Mouse (Mus musculus): Measurements from ENCODE around the gene 9530002B09Rik. TPM values are rescaled to one million over a fixed set of nuclear protein-coding genes. Genes with fewer than 3 reads are reported as not detected.

Gene 9530002B09Rik
- polyA plus RNA-seq (2014; fragmentation: Nextera tagmentation; extraction: Ambion mirVana): not detected in 2 replicates

- Histone ChIP-seq H3K27me3 (ENCODE audit: control insufficient read depth, insufficient read depth, low read length) (no peaks in the 10 kb centered on the region), H3K4me2 (ENCODE audit: low read length) (no peak within 1 kb of the TSS), H3K9ac (ENCODE audit: low read length) (no peak within 1 kb of the TSS), H3K4me3 (ENCODE audit: control insufficient read depth in 1 of 2, insufficient read depth in 1 of 2, low read depth in 1 of 2, low read length in 2 of 2) (no peak within 1 kb of the TSS), H3K27ac (replicated peaks in 1 of 2; ENCODE audit: control insufficient read depth in 1 of 2, insufficient read depth in 1 of 2, low read depth in 2 of 2, low read length in 2 of 2) (no peak within 1 kb of the TSS), H3K36me3 (ENCODE audit: control insufficient read depth, insufficient read depth, low read length) (no peaks in the 10 kb centered on the region), H3K9me3 (ENCODE audit: control insufficient read depth, low read length) (peaks cover 14% of the 10 kb centered on the region), H3K4me1 (ENCODE audit: control insufficient read depth in 2 of 2, insufficient read depth in 2 of 2, low read length in 2 of 2) (no peaks in the 10 kb centered on the region)
- ATAC-seq (ENCODE audit: insufficient number of reproducible peaks, insufficient read depth, low FRiP score, low read depth): no peak
Measured at GRCm38 (mm10) chr4:122688975-122689374, at the start of gene 9530002B09Rik. Gene 9530002B09Rik, plus strand, starts transcription at chr4:122689275.

Other genes with a start within 250 kb of the 9530002B09Rik start
- gene Ppt1, start 147.0 kb downstream of the 9530002B09Rik start, polyA plus RNA-seq (2014; fragmentation: Nextera tagmentation; extraction: Ambion mirVana): 69.3 and 74.3 TPM in 2 replicates
- 47.2 and 48.6 TPM in 2 replicates for gene Cap1, start 196.8 kb downstream of the 9530002B09Rik start, polyA plus RNA-seq (2014; fragmentation: Nextera tagmentation; extraction: Ambion mirVana)